Mouse (Mus musculus) left cerebral cortex, adult 6 months (tissue): ENCODE measurements around the gene P4ha2. TPM values are rescaled to one million over a fixed set of nuclear protein-coding genes. Genes with fewer than 3 reads are reported as not detected.

ENCODE experiments used
- long read RNA-seq, 2 experiments: library from polyadenylated mRNA; unstranded; transcript quantifications; one replicate each; pipeline ENCODE4 v2.0.0; 2019 to 2020
- polyA plus RNA-seq: library from polyadenylated mRNA; unstranded; fragments of <200 nt; fragmentation: Nextera tagmentation; gene quantifications from 2 replicates; pipeline ENCODE4 v1.2.3, GENCODE M21; 2021

The P4ha2 gene
- 6.3 and 6.4 TPM in 2 replicates for polyA plus RNA-seq
- long read RNA-seq, experiment 1, transcript P4ha2-201 (16 exons, 2,230 nt), result minor isoform, 16 of 61 reads
- long read RNA-seq, experiment 1, transcript P4ha2-202 (16 exons, 2,263 nt), result major isoform, 30 of 61 reads
- long read RNA-seq, experiment 1, partial matches to known transcripts, result 6 of 61 reads
- long read RNA-seq, experiment 1, other reads (novel, unspliced or antisense), result 9 of 61 reads
- long read RNA-seq, experiment 2, partial matches to known transcripts, result 2 of 9 reads
- long read RNA-seq, experiment 2, other reads (novel, unspliced or antisense), result 1 of 9 reads

GRCm38 (mm10) chr11:54100045-54100691 lies at the start of gene P4ha2:
P4ha2 (plus strand) TSS chr11:54100095.

GRCm38 (mm10) chr11:54068520-54069371 lies 31.1 kb upstream of the P4ha2 start, which contains the start of gene Pdlim4:
Pdlim4 (minus strand) TSS chr11:54069014.

Other genes starting within 250 kb of the P4ha2 start
- 1.5 and 2.1 TPM in 2 replicates for gene Gm12216, start 240.8 kb upstream of the P4ha2 start, polyA plus RNA-seq
- gene Slc22a5, start 208.4 kb upstream of the P4ha2 start, polyA plus RNA-seq, result 2.8 and 3.7 TPM in 2 replicates
- 0.54 and 0.65 TPM in 2 replicates for gene Slc22a21, start 119.8 kb upstream of the P4ha2 start, polyA plus RNA-seq
- 7.4 and 8.4 TPM in 2 replicates for gene Slc22a4, start 72.0 kb upstream of the P4ha2 start, polyA plus RNA-seq
- gene Pdlim4, start 31.1 kb upstream of the P4ha2 start, polyA plus RNA-seq, result 34.8 and 38.8 TPM in 2 replicates
- not detected in 2 replicates for gene Csf2, start 149.6 kb downstream of the P4ha2 start, polyA plus RNA-seq
- not detected in 2 replicates for gene Il3, start 167.2 kb downstream of the P4ha2 start, polyA plus RNA-seq
- 158 and 190 TPM in 2 replicates for gene Acsl6, start 203.7 kb downstream of the P4ha2 start, polyA plus RNA-seq